Mouse (Mus musculus) olfactory bulb, adult 2 months (tissue): ENCODE measurements around the gene Tom1l2. TPM values are rescaled to one million over a fixed set of nuclear protein-coding genes. Genes with fewer than 3 reads are reported as not detected.

Experiments used
- H3K27ac ChIP-seq: fragments of 200-500 bp; 2 replicates; pipeline ENCODE4 v1.5.1; 2012; ENCODE audit warnings: low read depth, low read length; ENCODE audit not compliant: insufficient read depth
- H3K4me1 ChIP-seq: fragments of 200-500 bp; 2 replicates; pipeline ENCODE4 v1.6.1; 2012; ENCODE audit warnings: low read length; ENCODE audit not compliant: control insufficient read depth, insufficient read depth
- H3K4me3 ChIP-seq: fragments of 200-500 bp; 2 replicates; pipeline ENCODE4 v1.5.1; 2012; ENCODE audit warnings: mild to moderate bottlenecking, low read depth, low read length, moderate library complexity; ENCODE audit not compliant: insufficient read depth
- CTCF ChIP-seq: fragments of 200-500 bp; IDR thresholded peaks from 2 replicates; pipeline ENCODE4 v1.5.1; 2012; ENCODE audit warnings: low read depth, mild to moderate bottlenecking, low read length, moderate library complexity; ENCODE audit not compliant: insufficient read depth
- POLR2A ChIP-seq: fragments of 200-500 bp; IDR thresholded peaks from 2 replicates; pipeline ENCODE4 v1.6.1; 2012; ENCODE audit warnings: mild to moderate bottlenecking, low read depth, low read length, moderate library complexity; ENCODE audit not compliant: insufficient read depth
- WGBS: fragments of 180-500 bp; shearing (Covaris S2); methylation state at CpG from one replicate; pipeline ENCODE4 v1.1.7; 2018; 5-methylcytosine and 5-hydroxymethylcytosine counted together
- polyA plus RNA-seq: library from polyadenylated mRNA; stranded (reverse); fragments of >200 nt; gene quantifications from 2 replicates; pipeline ENCODE4 v1.2.4, GENCODE M21; 2012; ENCODE audit warnings: low replicate concordance; ENCODE audit not compliant: missing spikeins, insufficient read depth, insufficient read length

The Tom1l2 gene
- polyA plus RNA-seq, 1 experiment = not detected

- Histone ChIP-seq H3K27ac (no peak overlapping the region; the same call in 1 of the 2 replicates), H3K4me1 (peaks cover 22% of the 10 kb centered on the region), H3K4me3 (no peak overlapping the region)
- no peak for TF ChIP-seq CTCF
- TF ChIP-seq POLR2A = no peak
- 39% methylated on average over 8 of the region's 8 CpGs for WGBS
Measured at GRCm38 (mm10) chr11:60233235-60233634, 119.5 kb downstream of the Tom1l2 start.

- H3K27ac ChIP-seq = no peak overlapping the region
- 72% methylated on average over 14 of the region's 14 CpGs for WGBS
- no peak overlapping the region for H3K4me3 ChIP-seq
- peaks cover 22% of the 10 kb centered on the region for H3K4me1 ChIP-seq
- TF ChIP-seq POLR2A = no peak
- no peak for TF ChIP-seq CTCF
Measured at GRCm38 (mm10) chr11:60232441-60233058, 120.2 kb downstream of the Tom1l2 start.

GRCm38 (mm10) chr11:60231951-60232350 lies 120.8 kb downstream of the Tom1l2 start:
- H3K4me1 ChIP-seq = peaks cover 22% of the 10 kb centered on the region
- H3K27ac ChIP-seq = no peak overlapping the region
- H3K4me3 ChIP-seq = no peak overlapping the region
- TF ChIP-seq CTCF = no peak
- no peak for TF ChIP-seq POLR2A
- 55% methylated on average over 4 of the region's 4 CpGs for WGBS

GRCm38 (mm10) chr11:60231326-60231725 lies 121.4 kb downstream of the Tom1l2 start:
- 78% methylated on average over 3 of the region's 3 CpGs for WGBS
- Histone ChIP-seq H3K4me1 (peaks cover 22% of the 10 kb centered on the region), H3K4me3 (no peak overlapping the region), H3K27ac (no peak overlapping the region)
- TF ChIP-seq CTCF = no peak
- no peak for TF ChIP-seq POLR2A

GRCm38 (mm10) chr11:60230512-60230911 lies 122.2 kb downstream of the Tom1l2 start:
- peaks cover 22% of the 10 kb centered on the region for H3K4me1 ChIP-seq
- 92% methylated on average over 7 of the region's 7 CpGs for WGBS
- TF ChIP-seq POLR2A (no peak), CTCF (no peak)

GRCm38 (mm10) chr11:60229821-60230220 lies 122.9 kb downstream of the Tom1l2 start:
- Histone ChIP-seq H3K4me3 (no peak overlapping the region), H3K27ac (no peak overlapping the region), H3K4me1 (peaks cover 22% of the 10 kb centered on the region)
- TF ChIP-seq CTCF (no peak), POLR2A (no peak)
- WGBS = 87% methylated on average over 13 of the region's 13 CpGs

More at GRCm38 (mm10) chr11:60230512-60230911, 122.2 kb downstream of the Tom1l2 start:
- Histone ChIP-seq H3K4me3 (no peak overlapping the region), H3K27ac (no peak overlapping the region)

GRCm38 (mm10) chr11:60228525-60228924 lies 124.2 kb downstream of the Tom1l2 start:
- TF ChIP-seq CTCF (no peak), POLR2A (no peak)

GRCm38 (mm10) chr11:60225874-60226273 lies 126.8 kb downstream of the Tom1l2 start:
- WGBS = 59% methylated on average over 1 of the region's 1 CpGs
- H3K4me1 ChIP-seq = peaks cover 7% of the 10 kb centered on the region
- no peak overlapping the region for H3K27ac ChIP-seq
- H3K4me3 ChIP-seq = no peak overlapping the region
- no peak for TF ChIP-seq CTCF
- TF ChIP-seq POLR2A = no peak

More at GRCm38 (mm10) chr11:60228525-60228924, 124.2 kb downstream of the Tom1l2 start:
- Histone ChIP-seq H3K4me3 (no peak overlapping the region), H3K4me1 (peaks cover 16% of the 10 kb centered on the region), H3K27ac (no peak overlapping the region)
- WGBS = 81% methylated on average over 3 of the region's 3 CpGs

- TF ChIP-seq CTCF (no peak), POLR2A (no peak)
- 50% methylated on average over 4 of the region's 4 CpGs for WGBS
- H3K4me3 ChIP-seq = no peak overlapping the region
- H3K27ac ChIP-seq = no peak overlapping the region
- peaks cover 15% of the 10 kb centered on the region for H3K4me1 ChIP-seq
Measured at GRCm38 (mm10) chr11:60224676-60225075, 128.0 kb downstream of the Tom1l2 start.

- peak within 1 kb of the TSS; percentile 43 for H3K4me3 ChIP-seq
- TF ChIP-seq CTCF (no peak), POLR2A (peak; percentile 28; the same call in 1 of the 2 replicates)
- WGBS = 5% methylated on average over 46 of the region's 46 CpGs
- H3K27ac ChIP-seq = peak within 1 kb of the TSS; percentile 58
- peaks cover 15% of the 10 kb centered on the region for H3K4me1 ChIP-seq
Measured at GRCm38 (mm10) chr11:60222469-60223236, 130.1 kb downstream of the Tom1l2 start, which contains the start of gene Srebf1. TSS of gene Srebf1 (minus strand) at chr11:60222581.
